Mouse (Mus musculus) heart, postnatal 0 days (tissue): ENCODE data around the gene Arhgap15. TPM values are rescaled to one million over a fixed set of nuclear protein-coding genes. Genes with fewer than 3 reads are reported as not detected.

Source experiments
- ATAC-seq: fragments of 200-750 bp; cut with Nextera tagmentation; 2 replicates; pipeline ENCODE4 v1.8.0; 2017; ENCODE audit warnings: low read depth, moderate number of reproducible peaks, moderate library complexity; ENCODE audit not compliant: insufficient read depth
- DNase-seq: peaks from one replicate; pipeline ENCODE4 v3.0.0-alpha.2; 2016; ENCODE audit warnings: low spot score
- H3K27ac ChIP-seq: fragments of 300-500 bp; sonication (generic); 2 replicates; pipeline ENCODE4 v1.5.1; 2014; ENCODE audit warnings: low read depth, mild to moderate bottlenecking
- H3K27me3 ChIP-seq: fragments of 300-500 bp; sonication (generic); 2 replicates; pipeline ENCODE4 v1.6.1; 2014; ENCODE audit warnings: low read length, mixed read lengths; ENCODE audit not compliant: control insufficient read depth, insufficient read depth
- H3K36me3 ChIP-seq: fragments of 300-500 bp; sonication (generic); replicated peaks from 2 replicates; pipeline ENCODE4 v1.6.1; 2014; ENCODE audit warnings: low read length, mixed read lengths; ENCODE audit not compliant: control insufficient read depth, insufficient read depth
- H3K4me1 ChIP-seq: fragments of 300-500 bp; sonication (generic); 2 replicates; pipeline ENCODE4 v1.6.1; 2014; ENCODE audit warnings: antibody characterized with exemption; ENCODE audit not compliant: control insufficient read depth, insufficient read depth
- H3K4me2 ChIP-seq: fragments of 300-500 bp; sonication (generic); 2 replicates; pipeline ENCODE4 v1.6.1; 2014; ENCODE audit warnings: low read depth, mild to moderate bottlenecking, low read length, moderate library complexity
- H3K4me3 ChIP-seq: fragments of 300-500 bp; sonication (generic); 2 replicates; pipeline ENCODE4 v1.5.1; 2014; ENCODE audit warnings: low read depth, low read length
- H3K9ac ChIP-seq: fragments of 300-500 bp; sonication (generic); replicated peaks from 2 replicates; pipeline ENCODE4 v1.6.1; 2014; ENCODE audit warnings: low read depth, low read length, mixed read lengths
- H3K9me3 ChIP-seq: fragments of 300-500 bp; sonication (generic); replicated peaks from 2 replicates; pipeline ENCODE4 v1.6.1; 2016; ENCODE audit warnings: low read length; ENCODE audit not compliant: control insufficient read depth
- CTCF ChIP-seq: IDR thresholded peaks from 2 replicates; pipeline ENCODE4 v1.5.1; 2016; ENCODE audit warnings: antibody characterized with exemption, control low read depth, low read depth
- EP300 ChIP-seq: IDR thresholded peaks from 2 replicates; pipeline ENCODE4 v1.6.1; 2016; ENCODE audit warnings: antibody characterized with exemption, low read depth
- WGBS: fragments of 180-500 bp; shearing (Covaris S2); extraction: QIAGEN DNeasy Blood & Tissue Kit; methylation state at CpG from one replicate; pipeline ENCODE4 v1.1.7; 2014; 5-methylcytosine and 5-hydroxymethylcytosine counted together
- polyA plus RNA-seq: library from polyadenylated mRNA; unstranded; fragments of >200 nt; fragmentation: Nextera tagmentation; extraction: Ambion mirVana; gene quantifications from 2 replicates; pipeline ENCODE4 v1.2.1, GENCODE M21; 2015
- total RNA-seq: library from RNA; depleted of rRNA; stranded (reverse); fragments of >200 nt; gene quantifications from 2 replicates; pipeline ENCODE4 v1.2.3, GENCODE M21; 2014; ENCODE audit warnings: low replicate concordance

Arhgap15 gene
- total and polyA plus RNA-seq, 2 experiments from 2014 or later, result 0.46 to 1.7 TPM

DNA sequence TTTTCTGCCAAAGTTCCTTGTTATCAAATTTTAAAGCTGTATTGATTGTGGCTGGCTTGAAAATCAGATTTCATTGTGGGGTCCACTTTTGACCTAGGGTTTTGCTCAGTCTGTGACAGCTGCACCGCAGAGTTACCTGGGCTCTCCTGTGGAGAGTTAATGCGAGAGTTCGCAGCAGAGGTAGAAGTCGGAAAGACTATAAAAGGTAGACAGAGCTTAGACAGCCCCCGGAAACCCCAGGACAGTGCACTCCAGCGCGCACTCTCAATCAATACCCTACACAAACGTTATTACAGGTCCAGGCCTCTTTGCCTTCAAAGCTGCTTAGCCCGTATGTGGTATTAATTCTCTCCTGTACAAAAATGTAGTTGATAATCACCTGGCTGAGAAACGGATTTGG, 269.4 kb downstream of the Arhgap15 start:
- H3K4me2 ChIP-seq, result no peak overlapping the region
- 85% methylated on average over 10 of the region's 10 CpGs for WGBS
- no peak overlapping the region for H3K27ac ChIP-seq
- no peaks in the 10 kb centered on the region for H3K4me1 ChIP-seq
- no peak overlapping the region for H3K9ac ChIP-seq
- no peaks in the 10 kb centered on the region for H3K36me3 ChIP-seq
- no peaks in the 10 kb centered on the region for H3K27me3 ChIP-seq
- ATAC-seq, result no peak
- DNase-seq, result no peak
- no peaks in the 10 kb centered on the region for H3K9me3 ChIP-seq
- TF ChIP-seq EP300 (no peak), CTCF (no peak)
- no peak overlapping the region for H3K4me3 ChIP-seq

DNA sequence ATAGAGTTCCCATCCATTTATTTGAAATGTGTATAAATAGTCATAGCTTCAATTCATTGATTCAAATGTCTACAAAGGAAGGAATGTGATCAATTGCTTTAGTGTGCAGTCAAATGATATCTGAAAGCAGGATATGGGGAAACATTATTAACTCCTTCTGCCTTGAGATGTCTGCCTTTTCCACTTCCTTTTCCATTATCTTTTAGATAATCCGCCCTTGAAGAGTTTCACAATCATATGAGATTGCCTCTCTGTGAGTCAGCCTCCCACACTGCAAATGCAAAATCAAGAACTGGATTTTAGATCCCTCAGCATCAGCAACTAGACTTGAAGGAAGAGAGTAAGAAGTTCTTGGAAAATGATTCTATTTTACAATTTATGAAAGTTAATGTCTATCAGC, 276.1 kb downstream of the Arhgap15 start:
- Histone ChIP-seq H3K4me1 (no peaks in the 10 kb centered on the region), H3K4me2 (no peak overlapping the region), H3K36me3 (no peaks in the 10 kb centered on the region), H3K27me3 (no peaks in the 10 kb centered on the region), H3K9me3 (no peaks in the 10 kb centered on the region), H3K27ac (no peak overlapping the region), H3K4me3 (no peak overlapping the region), H3K9ac (no peak overlapping the region)
- 19% methylated on average over 1 of the region's 1 CpGs for WGBS
- no peak for TF ChIP-seq EP300
- TF ChIP-seq CTCF, result no peak
- DNase-seq (no peak), ATAC-seq (no peak)

DNA sequence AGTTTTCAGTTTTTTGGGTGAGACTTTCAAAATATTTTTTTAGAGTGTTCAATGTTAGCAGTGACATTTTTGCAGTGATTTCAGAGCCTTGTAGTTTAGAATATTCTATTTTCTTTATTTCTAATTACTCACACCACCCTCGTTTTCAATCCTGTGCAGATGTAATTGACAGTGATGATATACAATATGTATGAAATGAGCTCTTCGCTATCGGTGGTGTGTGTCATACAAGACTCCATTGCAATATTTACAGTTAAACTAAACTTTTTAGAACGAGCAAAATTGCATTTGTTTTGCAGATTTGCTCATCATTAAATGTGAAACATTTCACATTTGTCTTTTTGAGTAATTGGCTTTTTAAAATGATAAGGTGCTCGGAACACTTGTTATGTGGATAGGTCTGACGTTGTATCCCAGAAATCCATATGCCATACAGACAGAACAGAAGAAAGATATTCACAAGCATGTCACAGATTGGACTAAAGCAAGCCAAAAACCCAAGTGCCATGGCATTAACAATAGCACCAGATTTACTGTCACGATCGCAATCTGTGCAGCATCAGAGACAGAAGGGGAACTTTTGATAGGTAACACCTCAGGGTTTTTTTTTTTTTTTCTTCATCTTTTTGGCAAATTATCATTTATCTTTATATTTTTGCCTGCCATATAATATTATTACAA, 280.6 kb downstream of the Arhgap15 start:
- Histone ChIP-seq H3K4me3 (no peak overlapping the region), H3K36me3 (no peaks in the 10 kb centered on the region), H3K27me3 (no peaks in the 10 kb centered on the region), H3K4me2 (no peak overlapping the region), H3K4me1 (no peaks in the 10 kb centered on the region), H3K9ac (no peak overlapping the region), H3K27ac (no peak overlapping the region), H3K9me3 (no peaks in the 10 kb centered on the region)
- DNase-seq (no peak), ATAC-seq (no peak)
- TF ChIP-seq EP300 (no peak), CTCF (no peak)
- 82% methylated on average over 8 of the region's 8 CpGs for WGBS

DNA sequence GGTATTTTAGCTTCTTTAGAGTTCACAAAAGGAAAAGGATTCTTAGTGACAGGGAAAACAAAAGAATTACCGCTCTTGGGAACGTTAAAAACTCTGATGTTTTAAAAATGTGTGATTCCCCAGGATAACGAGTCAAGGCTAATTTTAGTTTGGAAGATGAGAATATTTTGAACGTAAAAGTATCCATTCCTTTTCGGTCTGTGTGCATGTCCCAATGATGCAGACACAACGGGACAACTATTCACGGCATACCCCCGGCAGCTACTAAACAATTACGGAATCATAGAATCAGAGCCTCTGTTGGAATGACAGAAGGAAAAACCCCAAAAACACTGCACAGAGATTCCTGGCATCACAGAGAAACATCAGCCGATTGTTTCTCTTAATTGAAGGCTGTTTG, 281.2 kb downstream of the Arhgap15 start:
- no peak overlapping the region for H3K4me2 ChIP-seq
- no peak overlapping the region for H3K27ac ChIP-seq
- no peaks in the 10 kb centered on the region for H3K27me3 ChIP-seq
- H3K4me1 ChIP-seq, result no peaks in the 10 kb centered on the region
- no peak for DNase-seq
- no peak for TF ChIP-seq EP300
- no peak for TF ChIP-seq CTCF
- no peaks in the 10 kb centered on the region for H3K9me3 ChIP-seq
- ATAC-seq, result no peak
- no peaks in the 10 kb centered on the region for H3K36me3 ChIP-seq
- 87% methylated on average over 10 of the region's 10 CpGs for WGBS
- no peak overlapping the region for H3K9ac ChIP-seq
- H3K4me3 ChIP-seq, result no peak overlapping the region

DNA sequence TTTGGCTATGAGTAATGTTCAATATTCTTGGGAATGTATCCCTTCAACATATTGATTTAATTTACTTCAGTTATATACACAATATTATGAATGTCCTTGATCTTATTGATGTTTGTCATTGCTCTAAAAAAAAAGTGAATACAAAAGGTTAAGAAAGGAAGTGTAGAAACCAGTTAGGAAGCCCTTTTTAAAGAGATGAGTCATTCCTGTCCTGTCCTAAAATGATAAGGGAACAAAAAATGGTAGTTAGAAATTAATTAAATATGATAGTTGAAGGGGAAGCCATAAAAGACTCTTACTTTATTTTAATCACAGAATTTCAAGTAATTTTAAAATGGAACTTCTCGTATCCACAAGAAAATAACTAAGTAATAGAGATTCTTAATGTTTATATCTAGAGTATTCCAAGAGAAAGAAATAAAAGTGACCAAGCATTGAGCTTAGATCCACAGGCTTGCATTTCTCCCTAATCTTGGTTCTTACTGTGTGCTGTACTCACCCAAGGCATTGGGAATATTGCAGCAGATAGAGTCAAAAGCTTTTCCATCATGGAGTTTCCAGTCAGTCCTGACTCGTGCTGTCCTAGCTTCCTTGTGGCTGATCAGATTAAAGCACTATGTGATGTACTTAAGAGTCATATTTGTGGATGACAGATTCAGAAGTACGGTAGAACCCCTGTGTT, 291.0 kb downstream of the Arhgap15 start:
- Histone ChIP-seq H3K27me3 (no peaks in the 10 kb centered on the region), H3K4me2 (no peak overlapping the region), H3K36me3 (no peaks in the 10 kb centered on the region), H3K4me3 (no peak overlapping the region), H3K9ac (no peak overlapping the region), H3K27ac (no peak overlapping the region), H3K4me1 (no peaks in the 10 kb centered on the region), H3K9me3 (no peaks in the 10 kb centered on the region)
- no peak for ATAC-seq
- no peak for DNase-seq
- 63% methylated on average over 3 of the region's 3 CpGs for WGBS
- TF ChIP-seq EP300, result no peak
- no peak for TF ChIP-seq CTCF
